Mouse (Mus musculus): ENCODE measurements around the gene D3Ertd254e. TPM values are rescaled to one million over a fixed set of nuclear protein-coding genes. Genes with fewer than 3 reads are reported as not detected.
A peak's percentile ranks its signal among the peaks of the same experiment; 100 is the strongest.
"Not testable (repeated sequence)": the region's sequence is repeated elsewhere in the genome, so short reads cannot be mapped to it uniquely, and the experiment has no call there.

D3Ertd254e gene
- total RNA-seq (2021): 10 to 100 TPM; 17.7 to 19.6 TPM
- long read RNA-seq, experiment 1, full-length matches to known transcripts: 10 of 14 reads
- long read RNA-seq, experiment 1, partial matches to known transcripts: 0 of 14 reads
- long read RNA-seq, experiment 1, other reads (novel, unspliced or antisense): 4 of 14 reads
- long read RNA-seq, experiment 2, full-length matches to known transcripts: 1 of 3 reads
- long read RNA-seq, experiment 2, partial matches to known transcripts: 0 of 3 reads
- long read RNA-seq, experiment 2, other reads (novel, unspliced or antisense): 2 of 3 reads

- H3K27ac ChIP-seq: peak within 1 kb of the TSS; percentile 94
- H3K4me3 ChIP-seq: peak within 1 kb of the TSS; percentile 79
- DNase-seq (ENCODE audit: extremely low spot score in 1 of 2, low spot score in 2 of 2): peak; percentile 85 to 88
- TF ChIP-seq CTCF (IDR thresholded peaks at IDR 0.05): no peak
- intact Hi-C loops (cut with DNase I): loop anchor here (2.0 kb wide), 1 partner anchor 84 kb away; no protein-coding TSS in a partner anchor
Observed at GRCm38 (mm10) chr3:36150934-36151686, at the start of gene D3Ertd254e. TSS of gene D3Ertd254e (plus strand) at chr3:36151017.

DNA sequence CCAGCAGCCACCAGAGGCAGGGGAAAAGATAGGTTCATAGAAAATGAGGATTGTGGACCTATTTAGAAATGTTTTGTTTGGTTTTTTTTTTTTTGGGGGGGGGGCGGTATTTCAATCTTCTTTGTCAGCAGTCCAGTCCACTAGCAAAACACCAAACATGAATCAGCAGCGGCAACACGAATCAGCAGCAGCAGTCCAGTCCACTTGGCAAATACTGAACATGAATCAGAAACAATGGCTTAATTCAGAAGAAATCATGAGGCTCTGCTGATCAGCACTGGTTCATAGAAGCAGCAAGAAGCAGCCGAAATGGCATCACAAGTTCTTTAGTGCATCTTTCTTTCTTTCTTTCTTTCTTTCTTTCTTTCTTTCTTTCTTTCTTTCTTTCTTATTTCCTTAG is 34.7 kb upstream of the D3Ertd254e start:
- H3K4me3 ChIP-seq: no peak overlapping the region

GRCm38 (mm10) chr3:36119684-36120548 is 30.9 kb upstream of the D3Ertd254e start:
- no peak for DNase-seq (ENCODE audit: extremely low spot score in 1 of 2, low spot score in 2 of 2)
- no peak overlapping the region for H3K4me3 ChIP-seq
- intact Hi-C loops (cut with DNase I): no loop called here
- TF ChIP-seq CTCF (IDR thresholded peaks at IDR 0.05): no peak
- H3K27ac ChIP-seq: no peak overlapping the region

More for the DNA sequence above, 34.7 kb upstream of the D3Ertd254e start:
- TF ChIP-seq CTCF (IDR thresholded peaks at IDR 0.05): no peak
- intact Hi-C loops (cut with DNase I): no loop called here
- H3K27ac ChIP-seq: no peak overlapping the region
- DNase-seq (ENCODE audit: extremely low spot score in 1 of 2, low spot score in 2 of 2): no peak

DNA sequence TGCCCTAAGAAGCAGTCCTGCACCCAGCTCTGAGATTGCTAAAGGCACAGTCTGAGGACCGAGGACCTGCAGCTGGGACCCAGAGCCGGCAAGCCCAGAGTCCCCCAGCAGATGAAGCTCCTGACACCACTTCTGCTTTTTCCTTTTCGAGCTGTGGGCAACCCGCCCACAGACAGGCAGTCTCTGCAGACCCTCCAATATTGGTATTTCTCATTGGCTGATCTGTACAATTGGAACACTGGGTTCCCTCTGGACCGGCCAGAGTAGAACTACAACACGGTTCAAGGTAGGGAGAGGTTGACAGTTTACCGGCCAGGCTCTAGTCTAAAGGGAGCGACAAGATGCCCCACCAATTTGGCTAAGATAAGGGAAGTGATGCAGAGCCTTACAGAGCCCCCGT is 24.6 kb upstream of the D3Ertd254e start:
- H3K4me3 ChIP-seq; intact Hi-C loops (cut with DNase I); H3K27ac ChIP-seq; DNase-seq (ENCODE audit: extremely low spot score in 1 of 2, low spot score in 2 of 2): not testable (repeated sequence)

DNA sequence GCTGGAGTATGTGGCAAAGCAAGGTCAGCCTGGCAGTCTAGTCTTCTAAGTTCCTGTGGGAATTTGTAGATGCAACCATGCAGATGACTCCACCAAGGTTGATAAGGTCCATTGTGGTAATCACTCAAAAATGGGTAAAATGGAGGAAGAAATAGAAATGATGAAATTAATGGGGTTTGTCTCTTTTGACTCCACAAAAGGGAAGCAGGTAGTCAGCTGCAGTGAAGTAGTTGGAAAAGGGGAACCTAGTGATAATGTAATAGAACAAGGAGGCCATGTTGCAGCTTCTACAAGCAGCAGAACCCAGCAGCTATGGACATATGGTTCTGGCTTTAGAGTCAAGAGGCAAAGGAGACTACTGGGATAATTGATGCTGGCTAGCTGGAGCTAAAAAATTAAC is 14.7 kb upstream of the D3Ertd254e start:
- no peak for DNase-seq (ENCODE audit: extremely low spot score in 1 of 2, low spot score in 2 of 2)
- H3K4me3 ChIP-seq: no peak overlapping the region
- TF ChIP-seq CTCF (IDR thresholded peaks at IDR 0.05): no peak
- intact Hi-C loops (cut with DNase I): no loop called here
- H3K27ac ChIP-seq: no peak overlapping the region

DNA sequence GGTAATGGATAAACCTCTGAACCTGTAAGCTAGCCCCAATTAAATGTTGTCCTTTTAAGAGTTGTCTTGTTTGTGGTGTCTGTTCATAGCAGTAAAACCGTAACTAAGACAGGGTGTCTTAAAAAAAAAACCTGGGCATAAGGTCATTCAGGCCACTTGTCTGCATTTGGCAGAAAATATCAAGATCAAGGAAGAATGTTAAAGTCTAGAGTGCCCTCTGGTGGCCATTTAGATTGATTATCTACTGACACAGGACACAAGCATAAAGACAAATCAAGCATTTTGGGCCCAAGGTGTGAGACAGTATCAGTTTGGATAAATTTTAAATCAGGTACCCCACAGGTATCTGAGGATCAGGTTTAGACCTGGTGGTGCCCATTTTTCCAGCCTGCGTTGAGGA is 13.3 kb upstream of the D3Ertd254e start:
- Histone ChIP-seq H3K27ac (no peak overlapping the region), H3K4me3 (no peak overlapping the region)
- intact Hi-C loops (cut with DNase I): no loop called here
- no peak for DNase-seq (ENCODE audit: extremely low spot score in 1 of 2, low spot score in 2 of 2)
- TF ChIP-seq CTCF (IDR thresholded peaks at IDR 0.05): peak; percentile 47

DNA sequence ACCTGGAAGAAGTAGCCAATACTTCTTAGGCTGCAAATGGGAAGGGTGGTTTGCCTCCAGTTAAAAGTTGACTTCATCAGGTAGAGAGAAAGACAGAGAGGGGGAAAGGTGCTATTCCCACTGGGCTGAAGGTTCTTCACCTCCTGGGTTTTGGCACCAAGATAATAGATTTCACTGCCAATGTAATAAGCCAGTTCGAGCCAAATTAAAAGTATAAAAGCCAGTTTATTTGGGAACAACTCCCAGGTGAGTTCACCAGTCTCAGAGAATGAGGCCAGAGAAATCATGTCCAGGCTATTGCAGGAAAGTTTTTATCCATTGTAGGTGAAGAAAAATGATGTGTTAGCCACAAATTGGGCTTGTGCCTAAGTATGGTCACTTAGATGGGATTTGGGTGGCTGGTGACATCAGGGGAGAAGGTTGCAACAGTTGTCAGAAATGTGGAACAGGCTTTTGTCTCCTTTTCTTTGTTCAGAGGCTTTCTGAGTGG is 12.6 kb upstream of the D3Ertd254e start:
- Histone ChIP-seq H3K27ac (no peak overlapping the region), H3K4me3 (no peak overlapping the region)
- TF ChIP-seq CTCF (IDR thresholded peaks at IDR 0.05): no peak
- intact Hi-C loops (cut with DNase I): no loop called here
- DNase-seq (ENCODE audit: extremely low spot score in 1 of 2, low spot score in 2 of 2): no peak

GRCm38 (mm10) chr3:36138996-36139395 is 11.8 kb upstream of the D3Ertd254e start:
- TF ChIP-seq CTCF (IDR thresholded peaks at IDR 0.05): no peak
- H3K4me3 ChIP-seq: no peak overlapping the region
- no peak overlapping the region for H3K27ac ChIP-seq
- no peak for DNase-seq (ENCODE audit: extremely low spot score in 1 of 2, low spot score in 2 of 2)
- intact Hi-C loops (cut with DNase I): no loop called here

- peak overlapping the region; percentile 79 for H3K4me3 ChIP-seq
Observed at GRCm38 (mm10) chr3:36150537-36150933, 282 bp upstream of the D3Ertd254e start.

DNA sequence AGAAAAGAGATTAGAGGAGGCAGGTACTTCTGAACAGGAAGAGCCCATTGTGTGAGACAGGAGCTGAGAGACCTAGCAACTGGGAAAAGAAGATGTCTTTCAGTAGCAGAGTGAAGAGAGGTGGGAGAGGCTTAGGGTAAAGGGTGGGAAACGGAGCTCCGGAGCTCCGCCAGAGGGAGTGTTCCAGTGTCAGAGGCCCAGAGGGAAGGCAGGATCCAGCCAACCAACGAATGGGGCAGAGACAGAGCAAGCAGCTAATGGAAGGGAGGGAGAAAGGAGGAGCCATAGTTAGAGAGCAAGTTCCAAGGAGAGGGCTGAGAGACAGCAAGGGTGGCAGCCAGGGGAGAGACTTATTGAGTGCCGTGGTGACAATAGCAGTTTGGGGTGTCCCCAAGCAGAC is 4.5 kb downstream of the D3Ertd254e start:
- Histone ChIP-seq H3K27ac (no peak overlapping the region), H3K4me3 (no peak overlapping the region)
- no peak for TF ChIP-seq CTCF (IDR thresholded peaks at IDR 0.05)
- intact Hi-C loops (cut with DNase I): no loop called here
- DNase-seq (ENCODE audit: extremely low spot score in 1 of 2, low spot score in 2 of 2): no peak

More at GRCm38 (mm10) chr3:36150537-36150933, 282 bp upstream of the D3Ertd254e start:
- H3K27ac ChIP-seq: no peak overlapping the region
- intact Hi-C loops (cut with DNase I): loop anchor here (2.0 kb wide), 1 partner anchor 84 kb away; no protein-coding TSS in a partner anchor
- DNase-seq (ENCODE audit: extremely low spot score in 1 of 2, low spot score in 2 of 2): no peak
- TF ChIP-seq CTCF (IDR thresholded peaks at IDR 0.05): no peak

DNA sequence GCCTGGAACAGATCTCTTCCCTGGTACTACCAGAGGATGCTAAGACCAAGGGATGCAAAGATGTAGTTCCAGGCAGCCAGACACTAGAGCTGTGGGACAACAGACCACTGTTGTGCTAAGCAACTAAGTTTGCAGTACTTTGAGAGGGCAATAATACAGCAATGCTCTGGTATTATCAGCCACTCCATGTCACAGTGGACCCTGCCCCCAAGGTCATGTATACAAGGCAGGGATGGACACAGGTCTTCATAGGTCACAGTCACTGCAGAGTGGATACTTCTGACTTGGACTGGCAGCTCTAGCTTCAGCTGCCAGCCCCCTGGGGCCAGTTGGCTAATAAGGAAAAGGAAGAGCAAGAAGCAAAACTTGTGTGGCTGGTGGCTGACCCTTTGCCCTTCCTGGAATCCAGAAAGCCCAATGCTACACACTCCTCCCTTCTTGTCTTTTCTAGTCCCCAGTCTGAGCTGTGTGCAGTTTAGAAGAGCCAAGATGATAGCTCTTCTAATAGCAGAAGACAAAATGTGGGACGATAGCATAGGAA is 19.9 kb downstream of the D3Ertd254e start:
- Histone ChIP-seq H3K4me3 (no peak overlapping the region), H3K27ac (no peak overlapping the region)
- intact Hi-C loops (cut with DNase I): no loop called here
- DNase-seq (ENCODE audit: extremely low spot score in 1 of 2, low spot score in 2 of 2): no peak
- TF ChIP-seq CTCF (IDR thresholded peaks at IDR 0.05): no peak
